Mouse (Mus musculus) embryonic fibroblast, embryonic 13.5 days (primary cell): ENCODE measurements around the gene Map3k7cl.

Experiments used
- CTCF ChIP-seq: IDR thresholded peaks from 2 replicates; pipeline ENCODE4 v1.5.1; 2011; ENCODE audit warnings: mild to moderate bottlenecking, control low read depth, low read length, moderate library complexity, borderline replicate concordance; ENCODE audit not compliant: insufficient read depth
- POLR2A ChIP-seq: IDR thresholded peaks from 2 replicates; pipeline ENCODE4 v1.6.1; 2011; ENCODE audit warnings: low read depth, mild to moderate bottlenecking, control low read depth, low read length, moderate library complexity

- TF ChIP-seq POLR2A (no peak), CTCF (no peak)
Observed at GRCm38 (mm10) chr16:87582776-87583175, 29.6 kb downstream of the Map3k7cl start.
